Comparison of ENCODE assay signal across 8 mouse cellular contexts in genomic region chr2:102185951-102186561, GRCm38 (mm10). TPM values are rescaled to one million over a fixed set of nuclear protein-coding genes. Genes with fewer than 3 reads are reported as not detected.
DNase-seq lines count a peak whose midpoint lies in the region; ATAC-seq lines count a peak whose summit lies in the region.

Gene Ldlrad3, minus strand, starts transcription at chr2:102186385.

- H3K9ac ChIP-seq in forebrain, embryonic 15.5 days (replicated peaks), result peak within 1 kb of the TSS; percentile 72
- peak within 1 kb of the TSS; percentile 91 for H3K9ac ChIP-seq in neural tube, embryonic 14.5 days (replicated peaks; ENCODE audit: low read depth, low read length)

- intact Hi-C loops in heart, postnatal 25 days (cut with DNase I), result loop anchor here (2.0 to 5.0 kb wide), 4 partner anchors 79 to 266 kb away; partner anchors contain the start of gene Fjx1

- peak within 1 kb of the TSS; percentile 57 for H3K4me3 ChIP-seq in forebrain, embryonic 15.5 days
- H3K4me3 ChIP-seq in neural tube, embryonic 14.5 days (ENCODE audit: low read depth, low read length), result peak within 1 kb of the TSS; percentile 68

- DNase-seq in ES-CJ7 (ENCODE audit: low read depth, low spot score), result peak; percentile 82
- DNase-seq in cerebellum, adult 11-12 months, result peak; percentile 85
- DNase-seq in heart, postnatal 25 days (ENCODE audit: low spot score), result peak; percentile 83
- peak; percentile 68 to 84 for DNase-seq in layer of hippocampus, adult 18-20 months (ENCODE audit: low spot score in 2 of 2)
- DNase-seq in lung, adult 18-20 months, result peak; percentile 91 to 93
- DNase-seq in testis, postnatal 10 days (ENCODE audit: low spot score), result peak; percentile 97

- H3K9me3 ChIP-seq in forebrain, embryonic 15.5 days, result no peaks in the 10 kb centered on the region
- H3K9me3 ChIP-seq in neural tube, embryonic 14.5 days (ENCODE audit: control insufficient read depth, low read length), result no peaks in the 10 kb centered on the region

- under 1% methylated on average over 75 of the region's 77 CpGs for WGBS in forebrain, embryonic 15.5 days
- WGBS in neural tube, embryonic 14.5 days, result under 1% methylated on average over 35 of the region's 77 CpGs

- peaks cover 23% of the 10 kb centered on the region for H3K4me1 ChIP-seq in forebrain, embryonic 15.5 days
- H3K4me1 ChIP-seq in neural tube, embryonic 14.5 days (ENCODE audit: control insufficient read depth, insufficient read depth, low read length), result peaks cover 11% of the 10 kb centered on the region; the same call in 1 of the 2 replicates

- peak within 1 kb of the TSS; percentile 76 for H3K4me2 ChIP-seq in forebrain, embryonic 15.5 days (replicated peaks)
- H3K4me2 ChIP-seq in neural tube, embryonic 14.5 days (ENCODE audit: low read depth, low read length), result peak within 1 kb of the TSS; percentile 73

- peak within 1 kb of the TSS; percentile 81 for H3K27ac ChIP-seq in forebrain, embryonic 15.5 days (replicated peaks)
- H3K27ac ChIP-seq in neural tube, embryonic 14.5 days (ENCODE audit: low read depth, low read length), result peak within 1 kb of the TSS; percentile 84

- peak; percentile 94 for ATAC-seq in forebrain, embryonic 15.5 days (replicated peaks)
- peak; percentile 93 for ATAC-seq in neural tube, embryonic 14.5 days (ENCODE audit: low read depth)

- no peaks in the 10 kb centered on the region for H3K36me3 ChIP-seq in forebrain, embryonic 15.5 days
- H3K36me3 ChIP-seq in neural tube, embryonic 14.5 days (ENCODE audit: control insufficient read depth, insufficient read depth, low read length), result no peaks in the 10 kb centered on the region

- H3K27me3 ChIP-seq in forebrain, embryonic 15.5 days, result no peaks in the 10 kb centered on the region
- H3K27me3 ChIP-seq in neural tube, embryonic 14.5 days (ENCODE audit: control insufficient read depth, insufficient read depth, low read length), result no peaks in the 10 kb centered on the region

RNA-seq across cellular contexts. Expression of gene Ldlrad3, which starts in this region (rescaled TPM):
- 30.0 and 31.1 TPM in 2 replicates for polyA plus RNA-seq in forebrain, embryonic 15.5 days (2015; fragmentation: Nextera tagmentation; extraction: Ambion mirVana)
- total RNA-seq in heart, postnatal 25 days (2021), result 1 to 10 TPM; 3.8 to 4.5 TPM
- total RNA-seq in layer of hippocampus, adult 18-20 months (2021), result 1 to 10 TPM; 8.8 to 9.8 TPM
- 30.0 and 48.5 TPM in 2 replicates for polyA plus RNA-seq in neural tube, embryonic 14.5 days (2014; fragmentation: Nextera tagmentation; extraction: Ambion mirVana)

Comparison
In these comparisons a context has a peak if more than half of its experiments do, and no peak if none do; other contexts are left out.
1. Peak in every context shown above with its lines: DNase-seq, ATAC-seq, H3K4me3 ChIP-seq and H3K27ac ChIP-seq.